Mouse (Mus musculus): ENCODE data around the gene Nat8.

GRCm38 (mm10) chr6:85851062-85851773, 19.3 kb upstream of the Nat8 start:
- TF ChIP-seq CTCF (conservative IDR thresholded peaks at IDR 0.05; ENCODE audit: insufficient read depth, insufficient read length, low read depth, low read length): no peak
- no peak for TF ChIP-seq POLR2A (IDR thresholded peaks at IDR 0.05; ENCODE audit: low read depth, low read length)
